Mouse (Mus musculus) Muller cell, postnatal 12 days (primary cell): Measurements from ENCODE around the gene Meis1.

ENCODE experiments used
- DNase-seq: peaks from one replicate; pipeline ENCODE4 v3.0.0-alpha.2; 2015; ENCODE audit errors: inconsistent ontology term

Meis1 gene

DNA sequence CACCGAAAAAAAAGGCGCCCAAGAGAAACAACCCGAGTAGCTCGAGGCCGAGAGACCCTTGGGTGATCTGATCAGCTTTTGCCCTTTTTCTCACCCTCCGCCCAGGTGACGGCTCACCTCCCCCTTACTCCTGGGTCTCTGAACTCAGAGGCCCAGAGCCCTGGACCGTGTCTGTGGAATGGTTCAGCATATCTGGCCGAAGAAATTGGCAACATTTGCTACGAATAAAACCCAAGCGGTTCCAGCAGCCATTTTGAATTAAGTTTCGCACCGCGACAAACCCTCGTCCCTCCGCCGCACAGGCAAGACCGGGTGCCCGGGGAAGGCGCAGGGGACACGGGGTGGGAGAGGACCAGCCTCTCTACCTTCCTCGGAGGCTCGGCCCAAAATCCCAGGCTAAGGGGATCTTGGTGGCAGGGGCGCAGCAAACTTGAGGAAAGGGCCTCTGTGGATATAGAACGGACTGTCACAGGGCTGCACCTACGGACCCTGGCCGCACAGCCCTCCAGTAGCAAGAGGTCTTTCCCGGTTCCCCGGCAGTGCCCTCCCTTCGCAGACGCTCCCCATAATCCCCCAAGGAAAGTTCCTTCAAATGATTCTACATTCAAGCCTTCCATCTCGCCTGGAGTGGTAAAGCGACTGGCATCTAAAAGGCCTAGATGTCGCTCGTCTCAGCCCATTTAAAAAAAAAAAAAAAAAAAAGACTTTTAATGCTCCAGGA lies 4.2 kb downstream of the Meis1 start:
- DNase-seq, result peak; percentile 61

DNA sequence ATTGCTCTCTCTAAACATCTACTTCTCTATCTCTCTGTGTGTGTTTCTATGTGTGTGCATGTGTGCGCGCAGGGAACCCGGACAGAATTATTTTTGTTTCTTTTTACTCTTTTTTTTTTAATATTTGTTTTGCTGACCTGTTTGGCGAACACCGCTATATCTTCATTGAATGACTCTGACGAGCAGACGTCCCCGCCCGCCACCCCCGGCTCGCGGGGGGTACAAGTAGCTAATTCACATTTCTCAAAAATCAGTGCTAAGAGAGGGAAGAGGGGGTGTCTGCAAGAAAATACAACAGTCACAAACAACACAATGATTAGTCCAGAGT lies 4.7 kb downstream of the Meis1 start:
- no peak for DNase-seq

DNA sequence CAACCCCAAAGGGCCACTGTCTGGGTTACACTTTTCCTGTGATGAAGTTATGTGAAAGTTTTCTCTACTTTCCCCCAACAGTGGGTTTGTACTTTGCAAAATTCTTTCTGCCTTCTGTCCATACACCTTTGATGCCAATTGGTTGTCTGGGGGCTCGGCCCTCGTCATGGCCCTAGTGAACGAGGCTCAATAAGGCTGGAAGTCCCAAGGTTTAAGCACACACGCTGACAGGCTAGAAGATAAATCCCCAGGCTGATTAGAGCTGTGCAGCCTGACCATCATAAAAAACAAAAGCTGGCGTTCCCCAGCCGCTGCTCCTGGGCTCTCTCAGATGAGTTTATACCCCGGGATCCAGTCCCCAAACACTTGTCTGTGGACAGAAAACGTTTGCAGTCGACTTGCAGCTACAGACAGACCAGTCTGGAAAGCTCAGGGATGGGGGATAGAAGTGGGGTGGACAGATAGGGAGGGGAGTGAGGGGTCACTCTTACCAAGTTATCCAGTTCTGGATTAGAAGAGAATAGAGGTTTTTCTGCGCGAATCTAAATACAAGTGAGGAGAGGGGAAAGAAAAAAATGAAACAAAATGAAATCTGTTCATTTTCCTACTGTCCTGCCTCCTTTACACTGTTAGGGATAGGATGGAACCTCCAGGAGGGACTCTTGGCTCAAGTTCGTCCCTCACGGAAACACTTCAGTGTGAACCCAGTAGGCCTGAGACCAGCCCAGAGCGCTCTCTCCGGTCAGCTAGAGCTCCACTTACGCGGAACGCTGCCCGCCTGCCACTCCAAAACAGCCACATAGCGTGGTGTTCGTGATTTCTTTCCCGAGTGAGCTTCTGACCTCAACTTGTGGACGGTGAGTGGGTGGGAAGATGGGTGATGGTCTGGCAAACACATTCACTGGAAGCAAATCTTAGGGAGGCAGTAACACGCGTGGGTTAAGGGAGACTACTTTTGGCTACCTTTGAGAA lies 5.4 kb downstream of the Meis1 start:
- DNase-seq, result peak; percentile 69

DNA sequence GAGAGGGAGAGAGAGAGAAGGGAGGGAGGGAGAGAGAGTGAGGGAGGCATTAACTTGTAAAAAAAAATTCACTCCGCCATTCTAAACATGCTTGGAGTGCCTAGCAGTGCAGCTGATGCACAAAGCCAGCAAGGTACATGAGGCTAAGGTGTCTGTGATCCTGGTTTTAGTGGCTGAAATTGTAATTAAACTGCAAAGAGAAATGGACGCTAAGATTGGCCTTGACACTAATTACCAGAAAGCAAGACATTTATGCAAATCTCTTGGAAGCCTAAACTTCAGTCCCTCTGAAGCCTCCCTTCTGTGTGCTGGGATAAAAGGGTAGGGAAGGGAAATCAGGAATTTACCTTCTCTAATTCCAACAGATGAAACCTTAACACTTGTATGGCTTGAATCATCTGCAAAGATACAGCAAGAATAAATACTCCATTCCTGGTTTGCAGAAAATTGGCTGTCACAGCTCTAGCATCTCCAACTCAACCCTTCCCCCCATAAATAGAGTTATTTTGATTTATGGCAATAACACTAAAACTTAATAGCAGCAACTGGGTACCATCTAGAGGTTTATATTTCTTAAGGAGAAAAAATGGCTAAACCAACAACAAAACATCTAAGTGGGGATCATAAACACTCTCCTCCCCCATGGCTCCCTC lies 6.2 kb downstream of the Meis1 start:
- DNase-seq, result peak; percentile 65

DNA sequence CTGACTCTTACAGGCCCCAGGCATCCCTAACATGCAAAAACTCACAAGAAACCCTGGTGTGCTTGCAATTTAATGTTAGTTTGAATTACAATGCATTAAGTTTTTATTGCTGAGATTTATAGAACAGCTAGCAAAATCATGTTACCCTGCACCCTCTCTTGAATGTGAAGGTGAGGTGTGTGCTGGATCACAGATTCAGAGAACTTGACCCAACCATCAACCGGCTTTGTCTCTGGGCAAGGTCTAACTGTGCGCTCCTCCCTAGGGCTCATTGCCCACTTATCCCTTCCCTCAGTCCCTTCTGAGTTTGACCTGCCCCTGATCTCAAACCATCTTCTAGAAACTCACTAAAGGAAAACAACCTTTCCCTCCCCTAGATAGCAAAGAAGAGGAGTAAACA lies 6.8 kb downstream of the Meis1 start:
- DNase-seq, result peak; percentile 55

DNA sequence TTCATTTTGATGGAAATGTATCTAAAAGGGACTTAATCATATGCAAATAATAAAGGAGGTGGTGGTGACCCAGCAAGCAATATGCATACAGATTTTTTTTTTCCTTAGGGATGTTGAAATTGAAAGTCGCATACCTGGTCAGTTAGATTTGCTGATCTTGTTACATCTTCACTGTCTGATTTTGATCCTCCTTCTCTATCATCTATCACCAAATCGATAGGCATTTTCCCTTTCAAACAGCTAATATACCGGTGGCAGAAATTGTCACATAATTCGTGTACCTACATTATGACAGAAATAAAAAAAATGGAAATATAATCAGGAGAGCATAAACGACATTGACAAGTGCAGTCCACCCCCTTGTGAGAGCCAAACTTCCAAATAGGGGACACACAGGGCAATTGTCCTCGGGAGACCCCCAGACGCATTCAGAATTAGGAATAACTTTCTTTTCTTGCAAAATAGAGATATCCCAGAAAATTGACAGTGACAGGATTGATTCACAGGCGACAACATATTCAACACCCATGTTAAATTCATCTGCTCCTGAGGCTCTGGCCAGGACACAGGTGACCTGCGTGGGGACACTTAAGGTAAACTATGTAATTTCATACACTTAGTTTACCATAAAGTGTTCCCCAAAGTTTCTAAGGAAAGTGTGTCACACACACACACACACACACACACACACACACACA lies 7.5 kb downstream of the Meis1 start:
- DNase-seq, result peak; percentile 54

DNA sequence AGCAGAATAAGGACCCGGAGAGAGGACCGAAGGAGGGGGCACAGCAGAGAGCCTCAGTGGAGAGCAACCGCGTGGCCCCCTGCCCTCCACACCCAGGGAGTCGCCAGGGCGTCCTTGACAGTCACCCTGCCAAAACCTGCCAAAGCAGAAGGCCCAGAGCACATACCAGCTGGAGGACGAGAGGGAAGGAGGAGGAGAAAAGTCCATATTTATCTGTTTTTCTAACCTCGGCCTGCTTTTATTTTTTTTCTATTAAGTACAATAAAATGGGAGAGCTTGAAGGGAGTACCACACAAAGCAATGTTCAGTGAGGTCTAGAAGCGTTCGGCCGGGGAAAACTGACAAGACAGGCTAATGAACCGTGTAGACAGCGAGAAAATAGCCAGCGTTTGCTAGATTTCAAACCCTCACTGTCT lies 8.4 kb downstream of the Meis1 start:
- peak; percentile 70 for DNase-seq

DNA sequence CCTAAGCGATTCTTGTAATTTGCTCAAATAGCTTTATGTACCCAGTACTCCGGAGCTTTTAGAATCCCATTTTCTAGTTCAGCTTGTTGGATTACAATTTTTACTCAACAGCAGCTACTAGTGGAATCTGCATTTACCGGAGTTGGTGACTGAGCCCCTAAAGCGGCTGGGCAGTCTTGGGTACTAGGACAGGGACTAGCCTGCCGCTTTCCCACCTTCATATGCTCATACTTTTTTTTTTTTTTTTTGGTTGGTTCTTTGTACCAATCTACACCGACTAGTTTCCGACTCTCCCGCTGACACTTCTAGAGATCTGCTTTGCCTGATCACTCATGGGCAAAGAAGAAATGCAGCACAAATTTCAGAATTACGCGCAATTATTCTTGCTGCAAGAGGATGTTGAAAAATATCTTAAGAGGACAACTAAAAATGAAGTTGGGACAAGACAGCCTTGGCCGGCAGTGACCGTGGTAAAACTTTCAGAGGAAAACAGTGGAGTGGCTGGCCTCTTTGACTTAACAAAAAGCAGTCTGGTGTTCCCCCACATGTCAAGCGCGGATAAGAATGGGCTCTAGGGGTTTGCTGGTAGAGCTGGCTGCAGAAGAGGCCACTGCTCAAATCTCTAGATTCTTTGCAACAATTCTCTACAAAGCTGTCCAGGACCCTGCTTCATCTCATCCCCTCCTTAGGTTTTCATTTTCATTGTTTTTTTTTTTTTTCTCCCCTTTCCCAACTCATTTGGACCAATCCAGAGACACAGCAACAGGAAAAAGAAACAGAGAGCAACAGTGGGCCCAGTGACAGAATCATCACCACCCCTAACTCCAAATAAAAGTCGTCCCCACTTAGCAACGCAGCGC lies 9.0 kb downstream of the Meis1 start:
- peak; percentile 72 for DNase-seq

DNA sequence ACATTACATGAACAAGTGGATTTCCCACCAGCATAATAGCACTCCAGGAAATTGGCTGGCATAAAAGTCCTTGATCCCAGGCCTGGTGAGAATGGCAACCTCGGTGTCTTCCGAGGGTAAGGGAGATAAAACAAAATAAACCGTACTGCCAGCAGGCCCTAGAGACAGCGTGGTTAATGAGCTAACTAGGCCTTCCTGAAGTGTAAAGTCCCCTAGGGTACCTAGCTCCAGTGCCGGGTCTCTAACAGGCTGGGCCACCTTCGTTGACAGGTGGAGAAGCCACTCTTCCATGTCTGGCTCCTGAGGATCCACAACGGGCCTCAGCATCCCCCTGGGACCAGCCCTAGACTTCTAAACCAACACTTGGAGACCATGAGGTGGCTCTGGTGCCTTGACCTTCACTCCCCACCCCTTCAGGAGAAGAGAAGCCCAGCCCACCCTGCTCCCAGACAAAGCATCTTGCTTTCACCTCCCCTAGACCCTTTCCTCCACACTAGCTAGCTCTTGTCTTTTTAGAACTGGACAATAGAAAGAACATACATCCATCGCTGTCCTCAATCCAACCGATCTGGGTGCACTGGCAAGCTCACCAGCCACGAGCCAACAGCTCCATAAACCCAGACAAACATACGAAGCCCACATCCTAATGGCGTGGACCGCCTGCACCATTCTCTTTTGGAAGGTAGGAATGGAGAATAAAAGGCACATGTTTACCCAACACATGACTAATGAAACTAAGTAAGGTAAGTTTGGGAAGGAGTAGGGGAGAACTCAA lies 10.0 kb downstream of the Meis1 start:
- peak; percentile 44 for DNase-seq

DNA sequence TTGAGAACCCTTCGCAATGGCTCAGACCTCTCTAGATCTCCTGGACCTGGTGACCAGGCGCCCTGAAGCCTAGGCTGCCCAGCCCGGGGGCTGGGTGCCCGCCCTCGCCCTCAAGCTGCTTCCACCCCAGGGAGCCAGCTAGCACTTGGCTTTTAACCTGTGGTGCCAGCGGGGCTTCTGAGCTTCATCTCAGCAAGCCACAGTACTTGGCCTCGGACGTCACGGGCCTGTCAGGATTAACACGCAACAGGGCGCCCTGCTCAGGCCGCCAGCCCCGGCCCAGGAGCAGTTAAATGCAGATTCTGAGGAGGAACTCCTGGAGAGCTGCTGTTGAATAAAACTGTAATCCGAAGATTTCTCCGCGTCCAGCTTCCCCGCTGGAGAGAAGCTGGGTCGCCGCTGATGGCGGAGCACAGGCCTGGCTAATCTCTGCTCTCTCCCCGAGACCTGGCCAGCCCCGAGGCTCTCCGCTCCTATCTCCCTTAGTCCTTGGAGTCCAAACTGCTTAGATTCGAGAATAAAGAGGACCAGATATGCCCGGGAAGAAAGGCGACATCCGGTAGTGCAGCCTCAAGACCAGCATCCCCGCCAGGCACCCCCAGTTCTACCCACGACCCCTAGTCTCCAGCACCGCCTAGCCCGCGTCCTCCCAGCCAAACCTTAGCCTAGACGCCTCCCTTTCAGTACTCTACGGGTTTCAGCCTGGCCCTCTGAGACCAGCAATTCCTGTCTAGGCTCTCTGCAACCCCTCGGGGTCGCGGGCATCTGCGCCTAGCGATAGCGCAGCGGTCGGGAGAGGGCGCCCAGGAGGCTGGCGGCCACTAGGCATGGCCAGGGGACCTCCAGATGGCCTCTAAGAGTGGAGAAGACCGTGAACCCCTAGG lies 11.0 kb downstream of the Meis1 start:
- DNase-seq, result peak; percentile 77

DNA sequence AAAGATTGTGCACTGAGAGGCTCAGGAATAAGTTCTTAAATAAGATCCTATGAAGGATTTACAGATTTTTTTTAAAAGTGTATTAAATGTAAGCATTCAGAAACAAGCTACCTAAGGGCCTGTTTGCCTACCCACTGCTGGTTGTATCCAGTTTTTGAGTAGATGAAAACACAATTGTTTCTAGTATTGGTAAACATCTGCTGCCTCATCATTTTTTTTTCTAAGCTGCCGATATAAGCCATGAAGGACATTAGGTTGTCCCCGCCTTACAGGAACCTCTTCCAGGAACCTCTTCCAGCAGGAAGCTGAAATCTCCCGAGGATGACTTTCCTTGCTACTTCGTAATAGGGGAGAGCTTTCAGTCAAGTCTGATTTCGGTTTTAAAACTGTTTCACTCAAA lies 11.7 kb downstream of the Meis1 start:
- DNase-seq, result peak; percentile 36

DNA sequence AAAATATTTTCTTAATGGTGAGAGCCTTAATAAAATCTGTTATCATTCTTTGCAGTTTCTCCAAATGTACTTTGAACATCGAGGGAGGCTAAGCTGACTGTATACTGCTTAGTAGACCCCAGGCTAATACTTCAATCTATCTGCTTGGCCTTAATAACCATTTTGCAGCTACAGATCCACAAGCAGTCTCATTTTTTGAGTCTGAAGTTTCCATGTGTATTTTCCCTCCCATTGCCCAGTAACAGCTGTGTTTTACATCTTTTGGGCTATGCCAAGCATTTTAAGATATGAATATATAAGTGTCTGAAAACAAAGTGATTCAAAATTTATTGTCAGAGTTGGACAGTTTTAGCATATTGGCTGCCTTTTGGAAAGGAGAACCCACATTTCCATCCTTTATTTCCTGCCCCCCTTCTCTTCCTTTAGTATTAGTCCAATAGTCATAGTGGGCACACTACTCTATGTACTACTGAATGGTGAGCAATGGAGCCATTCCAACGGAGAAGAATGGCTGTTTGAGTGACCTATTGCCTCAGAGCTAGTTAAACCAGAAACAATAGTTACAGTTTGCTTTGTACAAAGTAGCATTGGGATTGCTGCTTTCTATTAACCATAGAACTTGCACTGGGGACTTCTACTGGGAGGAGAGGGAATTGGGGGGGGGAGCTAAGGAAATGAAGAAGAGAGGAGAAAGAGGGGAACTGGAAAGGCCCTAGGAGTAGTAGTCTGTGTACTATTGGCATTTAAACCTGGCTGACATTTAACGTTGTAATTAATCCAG lies 12.7 kb downstream of the Meis1 start:
- peak; percentile 32 for DNase-seq

DNA sequence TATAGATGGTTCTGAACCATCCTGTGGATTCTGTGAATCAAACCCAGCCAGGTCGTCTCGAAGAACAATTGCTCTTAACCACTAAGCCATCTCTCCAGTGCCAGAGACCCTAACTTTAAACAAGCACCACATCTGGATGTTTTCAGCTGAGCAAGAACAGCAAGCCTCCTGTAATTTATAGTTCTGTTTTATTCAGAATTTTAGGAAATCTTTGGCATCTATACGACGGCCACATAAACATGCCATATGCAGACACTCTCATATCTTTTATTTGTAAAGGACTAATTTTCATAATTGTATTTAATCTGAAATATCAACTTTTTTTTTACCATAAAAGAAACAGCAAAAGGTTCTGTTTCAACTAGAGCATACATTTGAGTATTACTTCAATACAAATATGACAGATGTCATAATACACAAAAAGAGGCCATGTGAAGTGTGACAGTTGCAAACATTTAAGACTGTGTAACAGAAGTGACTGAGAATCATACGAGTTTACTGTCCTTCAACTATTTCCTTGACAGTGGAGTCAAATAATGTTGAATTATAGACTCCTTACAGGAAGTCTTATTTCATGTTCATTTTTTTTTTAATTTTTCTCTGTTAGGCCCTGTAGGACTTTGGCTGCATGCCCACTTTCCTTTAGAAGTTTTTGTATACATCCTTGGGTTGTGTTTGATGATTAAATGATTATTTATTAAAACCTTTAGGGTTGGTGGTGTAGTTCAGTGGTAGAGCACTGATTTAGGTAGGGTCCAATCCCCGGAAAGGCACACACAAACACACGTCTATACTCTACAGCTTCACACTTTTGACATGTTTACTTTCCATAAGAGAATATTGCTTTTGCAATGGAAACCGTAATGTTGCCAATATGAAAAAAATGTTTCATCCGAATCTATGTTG lies 13.5 kb downstream of the Meis1 start:
- no peak for DNase-seq

DNA sequence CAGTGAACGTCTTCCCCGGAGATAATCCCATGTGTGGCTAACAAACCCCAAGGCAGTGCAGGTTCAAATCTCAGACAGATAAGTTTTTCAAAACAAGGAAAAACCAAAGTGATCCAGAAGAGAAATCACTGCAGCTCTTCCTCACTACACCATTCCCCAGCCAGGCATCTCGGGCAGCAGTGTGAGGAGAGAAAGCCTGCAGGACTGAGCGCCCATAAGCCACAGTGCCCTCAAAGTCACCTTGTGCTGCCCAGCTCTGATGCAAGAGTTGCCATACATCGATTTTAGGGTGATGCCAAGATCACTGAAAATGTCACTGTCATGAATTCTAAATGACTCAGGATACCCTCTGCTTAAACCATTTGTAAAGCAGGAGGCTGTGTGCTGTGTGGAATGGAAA lies 15.7 kb downstream of the Meis1 start:
- DNase-seq, result no peak

DNA sequence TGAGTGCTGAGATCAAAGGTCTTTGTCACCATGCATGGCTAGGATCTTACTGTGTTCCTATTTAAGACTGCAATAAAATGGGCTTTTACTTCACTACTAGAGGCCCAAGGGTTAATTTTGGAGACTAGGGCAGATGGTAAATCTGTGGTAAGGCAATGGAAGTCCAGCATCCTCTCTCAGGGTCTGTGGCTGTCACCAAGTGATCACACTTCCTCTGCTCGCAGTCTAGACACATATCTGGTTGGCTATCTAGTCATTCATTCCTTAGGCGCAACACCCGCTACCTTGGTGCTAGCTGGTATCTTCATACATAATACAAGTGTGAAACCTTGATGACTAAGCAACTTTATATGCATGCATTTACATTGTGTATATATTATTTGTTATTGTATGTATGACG lies 22.0 kb downstream of the Meis1 start:
- DNase-seq, result no peak

DNA sequence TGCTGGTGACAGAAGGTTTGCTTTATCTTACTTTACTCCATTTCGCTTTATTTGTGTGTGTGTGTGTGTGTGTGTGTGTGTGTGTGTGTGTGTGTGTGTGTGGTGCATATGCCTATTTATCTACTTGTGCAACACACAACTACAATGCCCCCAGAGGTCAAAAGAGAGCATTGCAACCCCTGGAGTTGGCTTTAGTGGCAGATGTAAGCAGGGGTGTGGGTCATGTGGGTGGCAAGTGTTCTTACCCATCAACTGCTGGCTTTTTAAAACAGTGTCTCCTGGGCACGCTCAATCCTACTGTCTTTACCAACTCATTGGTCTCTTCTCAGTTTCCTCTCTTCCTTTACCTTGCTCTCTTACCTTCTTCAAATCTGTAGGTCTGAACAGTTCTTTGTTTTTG lies 22.5 kb downstream of the Meis1 start:
- no peak for DNase-seq

DNA sequence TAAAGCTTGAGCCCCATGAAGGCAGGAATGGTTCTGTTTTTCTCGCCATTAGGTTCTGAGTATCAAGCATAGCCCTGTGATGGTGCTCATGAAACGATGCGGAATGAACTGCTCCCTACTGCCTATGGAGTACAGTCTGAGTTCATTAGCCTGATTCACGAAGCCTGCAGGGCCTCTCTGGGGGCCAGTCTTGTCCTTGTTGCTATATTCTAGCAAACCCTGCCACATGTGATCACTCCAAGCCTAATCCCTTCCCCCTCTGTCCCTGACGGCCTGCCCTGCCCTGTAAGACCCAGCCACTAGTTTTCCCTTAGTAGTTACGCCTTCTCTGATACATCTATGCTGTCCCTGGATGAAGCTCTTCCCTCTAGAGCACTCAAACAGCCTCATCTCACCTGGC lies 26.0 kb downstream of the Meis1 start:
- DNase-seq, result no peak
